Mouse (Mus musculus) lung, adult 2 months (tissue): ENCODE data around the gene Prkar2b.

ENCODE experiments used
- CTCF ChIP-seq: fragments of 200-500 bp; IDR thresholded peaks from 2 replicates; pipeline ENCODE4 v1.5.1; 2011; ENCODE audit warnings: mild to moderate bottlenecking, low read length, control low read depth; ENCODE audit not compliant: insufficient read depth
- POLR2A ChIP-seq: fragments of 200-500 bp; IDR thresholded peaks from 2 replicates; pipeline ENCODE4 v1.6.1; 2011; ENCODE audit warnings: low read depth, mild to moderate bottlenecking, control low read depth, low read length, borderline replicate concordance; ENCODE audit errors: extremely low read depth

DNA sequence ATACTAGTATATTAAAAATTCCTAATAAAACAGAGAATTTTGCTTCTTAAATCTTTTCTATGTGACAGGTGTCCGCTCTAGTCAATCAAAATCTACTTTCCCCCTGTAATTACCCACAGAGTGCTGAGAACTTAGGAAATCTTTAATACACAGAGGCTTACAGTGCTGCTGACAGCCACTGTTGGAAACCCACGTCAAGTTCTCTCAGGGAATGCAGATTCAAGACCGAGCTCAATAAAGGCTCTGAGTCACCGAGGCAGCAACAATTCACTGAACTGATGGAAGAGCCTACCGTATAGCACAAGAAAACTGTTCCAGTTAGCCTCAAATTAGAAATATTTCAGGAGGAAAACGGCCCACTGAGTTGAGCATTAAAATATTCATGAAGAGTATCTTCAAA is 77.3 kb downstream of the Prkar2b start:
- TF ChIP-seq CTCF (no peak), POLR2A (no peak)
